Mouse (Mus musculus) urinary bladder, adult 18-20 months (tissue): ENCODE results near the gene Rps6ka2.
"Not testable (repeated sequence)": the region's sequence is repeated elsewhere in the genome, so short reads cannot be mapped to it uniquely, and the experiment has no call there.

ENCODE experiments used
- DNase-seq, 2 experiments: peaks; one replicate each; pipeline ENCODE4 v3.0.0; 2022; ENCODE audit warnings: low spot score in 2 of 2, mixed read lengths in 2 of 2

Rps6ka2 gene

GRCm38 (mm10) chr17:7170304-7171295 is 685 bp downstream of the Rps6ka2 start:
- DNase-seq: no peak

DNA sequence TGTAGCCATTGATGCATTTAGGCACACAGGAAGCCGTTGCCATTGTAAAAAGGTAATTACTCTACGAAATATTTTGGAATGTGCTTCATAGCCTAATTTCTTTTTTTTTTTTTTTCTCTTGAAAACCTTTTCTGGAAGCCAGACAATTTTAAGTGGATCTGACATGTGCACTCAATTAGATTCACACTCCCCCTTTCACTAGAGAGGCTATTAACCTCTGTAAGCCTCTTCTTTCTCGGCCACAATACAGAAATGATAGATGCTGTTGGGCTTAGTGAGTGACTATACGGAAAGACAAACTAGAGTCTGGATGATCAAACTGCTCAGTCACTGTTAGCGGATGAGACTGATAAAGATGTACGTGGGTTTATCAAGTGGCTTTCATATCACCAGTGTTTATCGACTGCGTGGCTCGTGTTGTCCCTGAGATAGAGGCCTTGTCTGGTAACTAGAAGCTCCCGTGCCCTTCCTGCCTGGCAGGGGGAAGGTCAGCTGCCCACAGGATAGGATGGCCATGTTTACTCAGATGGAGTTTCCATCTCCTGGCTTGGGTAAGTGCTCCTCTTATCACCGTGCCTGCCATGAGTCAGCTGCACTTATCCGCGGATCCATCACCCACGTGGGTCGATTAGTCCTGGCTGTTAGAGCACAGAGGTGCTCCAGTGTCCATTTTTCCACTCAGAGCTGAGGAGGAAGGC is 3.6 kb downstream of the Rps6ka2 start:
- DNase-seq: no peak

DNA sequence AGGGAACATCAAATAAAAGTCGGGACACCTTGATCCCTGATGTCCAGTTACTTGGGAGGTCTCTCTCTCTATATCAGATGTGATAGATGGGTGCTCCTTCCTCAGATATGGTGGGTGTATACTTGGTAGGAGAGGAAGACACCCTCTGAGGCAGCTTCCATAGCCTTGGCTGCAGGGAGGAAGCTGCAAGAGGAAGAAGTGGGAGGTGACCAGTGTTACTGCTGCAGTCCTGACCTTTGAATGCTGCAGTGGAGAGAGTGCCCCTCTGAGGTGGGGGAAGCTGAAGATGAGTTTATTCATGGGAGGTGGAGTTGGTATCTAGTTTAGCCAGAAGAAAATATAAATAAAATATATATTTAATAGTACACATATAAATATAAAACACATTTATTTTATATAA is 5.4 kb downstream of the Rps6ka2 start:
- no peak for DNase-seq

DNA sequence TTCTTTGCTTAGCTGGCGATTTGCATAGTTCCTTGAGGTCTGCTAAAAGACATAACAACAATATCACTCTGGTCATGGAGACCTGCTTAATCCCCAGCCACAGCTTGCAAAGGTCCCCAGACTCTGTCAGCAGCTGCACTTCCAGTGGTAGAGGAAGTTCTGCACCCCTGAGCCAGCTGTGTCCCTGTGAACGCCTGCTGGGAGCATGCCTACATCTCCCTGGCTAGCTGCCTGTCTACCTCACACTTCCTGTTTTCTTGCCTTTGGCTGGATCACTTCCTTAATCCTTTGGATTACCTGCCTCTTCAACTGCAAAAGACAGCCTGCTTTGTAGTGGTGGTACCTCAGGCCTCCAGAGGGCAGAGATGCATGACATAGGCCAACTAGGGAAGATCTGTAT is 6.5 kb downstream of the Rps6ka2 start:
- DNase-seq: no peak

DNA sequence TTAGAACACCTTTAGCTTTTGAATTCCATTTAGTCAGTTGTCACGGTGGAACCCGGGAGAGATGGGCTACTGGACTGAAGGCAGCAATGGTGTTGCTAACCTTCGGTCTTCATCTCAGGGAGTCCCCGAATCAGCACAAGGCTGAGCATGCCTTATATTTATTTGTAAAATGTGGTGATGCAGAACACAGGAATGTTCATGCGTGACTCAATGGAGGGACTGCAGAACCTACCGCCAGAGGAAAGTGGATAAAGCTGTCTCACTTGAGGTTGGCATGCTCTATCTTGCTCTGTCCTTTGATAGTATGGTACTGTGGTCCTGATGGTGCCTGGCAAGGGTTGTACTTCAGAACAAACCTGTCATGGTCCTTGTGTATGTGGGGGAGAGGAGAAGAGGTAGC is 8.3 kb downstream of the Rps6ka2 start:
- DNase-seq: no peak

DNA sequence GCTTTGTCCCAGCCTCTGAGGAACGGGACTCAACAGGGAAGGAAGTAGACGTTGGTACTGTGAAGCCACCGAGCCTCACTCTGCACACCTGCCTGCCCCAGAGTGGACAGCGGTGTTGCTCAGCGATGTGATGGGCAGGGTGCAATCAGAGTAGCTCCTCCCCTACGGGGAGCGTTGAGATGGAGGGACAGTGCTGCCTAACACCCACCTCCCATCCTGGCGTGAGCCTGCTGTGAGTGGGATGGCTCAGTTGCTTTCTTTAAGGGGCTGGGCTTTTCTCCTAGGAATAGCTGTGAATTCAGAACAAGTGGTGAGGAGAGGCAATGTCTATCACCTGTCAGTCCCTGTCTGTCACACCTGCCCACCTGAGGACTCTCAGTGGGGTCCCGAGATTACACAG is 12.3 kb downstream of the Rps6ka2 start:
- no peak for DNase-seq

DNA sequence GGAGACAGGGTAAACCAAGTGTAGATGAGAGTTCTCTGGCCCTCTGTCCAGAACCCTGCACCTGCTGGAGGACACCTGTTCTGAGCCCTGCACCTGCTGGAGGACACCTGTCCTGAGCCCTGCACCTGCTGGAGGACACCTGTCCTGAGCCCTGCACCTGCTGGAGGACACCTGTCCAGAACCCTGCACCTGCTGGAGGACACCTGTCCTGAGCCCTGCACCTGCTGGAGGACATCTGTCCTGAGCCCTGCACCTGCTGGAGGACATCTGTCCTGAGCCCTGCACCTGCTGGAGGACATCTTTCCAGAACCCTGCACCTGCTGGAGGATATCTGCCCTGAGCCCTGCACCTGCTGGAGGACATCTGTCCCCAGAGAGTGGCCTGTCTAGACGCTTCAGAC is 17.1 kb downstream of the Rps6ka2 start:
- DNase-seq: not testable (repeated sequence)

DNA sequence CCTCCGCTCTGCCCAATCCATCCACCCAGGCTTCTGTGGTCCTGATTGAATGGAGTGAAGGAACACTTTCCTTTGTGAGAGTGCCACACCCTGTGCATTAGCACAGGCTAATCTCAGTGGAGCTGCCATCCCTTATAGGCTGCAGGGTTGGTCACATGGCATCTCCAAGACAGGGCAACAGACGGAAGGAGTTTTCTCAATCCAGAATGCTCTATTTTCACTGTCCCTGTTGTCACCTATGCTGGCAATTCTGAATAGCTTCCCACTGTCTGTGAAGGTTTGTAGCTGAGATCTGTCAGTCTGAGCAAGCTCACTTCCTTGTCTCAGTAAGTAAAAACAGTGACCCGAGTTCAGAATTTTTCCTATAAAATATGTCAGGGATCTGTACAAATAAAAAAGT is 19.5 kb downstream of the Rps6ka2 start:
- DNase-seq: no peak

DNA sequence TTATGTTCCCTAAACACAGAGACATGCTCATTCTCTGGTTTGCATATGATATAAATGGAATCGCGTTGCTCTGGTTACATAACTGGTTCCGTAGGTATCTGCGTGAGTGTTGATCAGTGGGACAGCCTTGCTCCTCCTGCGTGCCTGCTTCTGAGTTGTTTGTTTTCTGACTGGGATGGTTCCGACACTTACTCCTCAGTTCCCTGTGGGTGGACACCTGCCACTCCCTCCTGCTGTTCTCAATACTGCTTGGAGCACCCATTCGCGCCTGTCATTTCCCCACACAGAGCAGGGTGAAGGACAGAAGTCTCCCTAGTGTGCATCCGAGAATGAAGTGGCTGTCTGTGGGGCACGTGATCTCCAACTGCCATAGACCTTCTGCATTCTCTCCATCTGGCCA is 20.1 kb downstream of the Rps6ka2 start:
- DNase-seq: no peak

GRCm38 (mm10) chr17:7194140-7194840 is 24.4 kb downstream of the Rps6ka2 start:
- no peak for DNase-seq

DNA sequence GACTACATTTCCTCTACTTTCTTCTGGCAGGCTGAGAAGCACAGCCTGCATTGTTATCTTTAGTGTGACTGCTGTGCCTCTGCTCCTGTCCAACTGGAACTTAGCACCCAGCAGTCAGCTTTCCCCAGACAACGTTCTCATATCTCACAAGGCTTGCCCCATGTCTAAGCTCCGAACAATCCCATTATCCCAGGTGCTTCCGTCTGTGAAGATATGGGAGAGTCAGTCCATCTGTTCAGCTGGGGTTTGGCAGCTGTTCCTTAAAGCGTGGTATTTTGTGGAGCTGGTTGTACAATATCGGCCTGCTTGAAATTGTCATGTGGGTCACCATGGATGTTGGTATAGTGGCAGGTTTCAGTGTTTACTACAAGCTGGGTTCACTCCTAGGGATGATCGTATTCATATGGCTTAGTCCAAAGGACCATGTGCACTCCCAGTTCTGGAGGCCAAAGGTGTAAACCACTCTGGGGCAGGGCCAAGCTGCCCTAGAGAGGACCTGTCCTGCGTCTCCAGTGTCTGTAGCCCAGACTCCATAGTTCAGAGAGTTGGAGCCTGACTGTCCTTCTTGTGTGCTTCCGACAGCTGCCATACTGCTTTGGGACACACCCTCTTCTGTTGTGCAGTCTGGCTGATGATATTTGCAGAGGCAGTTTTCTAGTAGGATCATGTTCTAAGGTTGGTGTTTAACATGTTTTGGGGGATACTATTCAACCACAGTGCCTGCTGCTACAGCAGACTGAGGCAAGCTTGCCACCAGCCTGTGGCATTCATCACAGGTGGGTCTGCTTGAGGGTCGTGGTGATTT is 27.4 kb downstream of the Rps6ka2 start:
- no peak for DNase-seq

GRCm38 (mm10) chr17:7204771-7205406 is 35.0 kb downstream of the Rps6ka2 start:
- DNase-seq: no peak

GRCm38 (mm10) chr17:7206434-7207145 is 36.7 kb downstream of the Rps6ka2 start:
- DNase-seq: no peak

GRCm38 (mm10) chr17:7210648-7211047 is 40.7 kb downstream of the Rps6ka2 start:
- no peak for DNase-seq

DNA sequence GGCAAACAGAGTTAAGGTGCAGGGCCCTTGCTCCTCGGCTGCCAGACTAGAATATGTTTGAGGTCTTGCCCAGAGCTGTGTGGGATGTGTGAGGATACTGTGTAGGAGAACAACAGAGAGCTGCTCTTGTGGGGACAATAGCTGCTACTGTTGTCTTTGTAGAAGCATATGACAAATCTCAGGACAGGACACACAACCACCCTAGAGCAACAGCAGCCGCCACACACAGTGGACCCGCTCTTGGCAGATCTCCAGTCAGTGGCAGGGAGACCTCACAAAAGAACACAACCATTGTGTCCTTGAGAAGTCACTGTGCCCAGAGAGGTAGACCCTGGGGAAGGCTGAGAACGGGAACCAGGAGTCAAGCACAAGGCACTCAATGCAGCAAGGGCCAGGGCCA is 42.0 kb downstream of the Rps6ka2 start:
- no peak for DNase-seq

DNA sequence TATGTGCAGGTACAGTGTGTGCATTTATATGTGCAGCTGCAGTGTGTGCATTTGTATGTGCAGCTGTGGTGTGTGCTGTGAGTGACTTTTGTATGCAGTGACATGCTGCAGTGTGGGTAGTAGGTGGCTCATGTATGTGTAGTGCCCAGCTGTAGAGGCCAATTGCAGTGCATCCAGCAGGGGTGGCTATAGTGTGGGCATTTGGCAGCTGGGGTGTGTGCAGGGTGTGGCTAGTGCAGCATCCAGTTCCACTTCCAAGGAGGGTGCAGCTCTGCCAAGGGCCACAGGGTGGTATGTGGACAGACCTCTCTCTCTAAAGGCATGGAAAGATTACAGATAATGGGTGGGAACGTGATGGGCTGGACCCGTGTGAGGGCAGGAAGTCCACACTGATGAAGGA is 43.3 kb downstream of the Rps6ka2 start:
- DNase-seq: no peak

DNA sequence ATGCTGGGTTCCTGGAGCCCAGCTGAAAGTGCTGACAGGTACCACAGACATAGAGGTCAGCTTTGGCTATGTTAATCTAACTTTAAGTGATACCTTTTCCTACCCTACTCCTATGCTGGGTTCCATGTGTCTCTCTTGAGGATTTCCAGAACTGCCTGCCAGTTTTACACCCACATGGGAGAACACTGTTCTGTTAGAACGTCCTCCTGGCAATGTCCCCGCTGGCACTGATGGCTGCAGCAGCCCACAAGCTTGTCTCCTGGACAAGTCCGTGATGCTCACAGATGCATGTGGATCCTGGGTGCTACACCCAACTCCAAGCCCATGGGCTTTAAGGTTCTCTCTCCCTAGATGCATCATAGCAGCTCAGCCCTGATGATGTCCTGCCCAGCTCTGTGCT is 44.1 kb downstream of the Rps6ka2 start:
- DNase-seq: no peak

DNA sequence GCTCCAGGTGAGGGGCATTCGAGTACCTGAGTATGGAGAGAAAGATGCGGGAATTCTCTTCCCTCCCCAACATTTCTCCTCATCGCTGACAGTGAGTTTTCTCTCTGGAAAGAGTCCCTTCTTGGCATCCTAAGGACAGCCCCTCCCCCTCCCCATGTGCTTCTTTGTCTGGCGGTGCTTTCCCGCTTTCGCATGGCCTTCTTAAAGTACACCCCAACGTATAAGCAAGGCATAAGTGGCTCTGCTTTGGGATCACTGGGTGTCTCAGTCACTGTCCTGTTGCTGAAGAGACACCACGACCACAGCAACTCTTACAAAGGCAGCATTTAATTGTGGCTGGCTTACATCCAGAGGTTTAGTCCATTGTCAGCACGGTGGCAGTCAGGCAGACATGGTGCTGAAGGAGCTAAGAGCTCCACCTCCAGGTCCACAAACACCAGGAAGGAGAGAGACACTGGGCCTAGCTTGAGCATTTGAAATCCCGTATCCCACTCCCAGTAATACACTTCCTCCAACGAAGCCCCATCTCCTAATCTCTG is 47.9 kb downstream of the Rps6ka2 start:
- no peak for DNase-seq

GRCm38 (mm10) chr17:7218396-7218795 is 48.5 kb downstream of the Rps6ka2 start:
- DNase-seq: no peak
